Mouse (Mus musculus) testis, adult 2 months (tissue): Measurements from ENCODE around the gene H2-DMa. TPM values are rescaled to one million over a fixed set of nuclear protein-coding genes. Genes with fewer than 3 reads are reported as not detected.
"Not testable (repeated sequence)": the region's sequence is repeated elsewhere in the genome, so short reads cannot be mapped to it uniquely, and the experiment has no call there.

Experiments
- H3K27ac ChIP-seq: fragments of 200-500 bp; 2 replicates; pipeline ENCODE4 v1.5.1; 2012; ENCODE audit warnings: low read depth, low read length; ENCODE audit not compliant: control insufficient read depth, insufficient read depth
- H3K27me3 ChIP-seq: fragments of 200-500 bp; 2 replicates; pipeline ENCODE4 v1.6.1; 2012; ENCODE audit warnings: mild to moderate bottlenecking, low read length, moderate library complexity; ENCODE audit not compliant: control insufficient read depth, insufficient read depth
- H3K36me3 ChIP-seq: fragments of 200-500 bp; 2 replicates; pipeline ENCODE4 v1.6.1; 2012; ENCODE audit warnings: mild to moderate bottlenecking, low read length; ENCODE audit not compliant: control insufficient read depth, insufficient read depth
- H3K4me1 ChIP-seq: fragments of 200-500 bp; 2 replicates; pipeline ENCODE4 v1.6.1; 2012; ENCODE audit warnings: low read length; ENCODE audit not compliant: control insufficient read depth, insufficient read depth
- H3K4me3 ChIP-seq: fragments of 200-500 bp; 2 replicates; pipeline ENCODE4 v1.5.1; 2012; ENCODE audit warnings: low read depth, mild to moderate bottlenecking, low read length, moderate library complexity, mixed read lengths; ENCODE audit not compliant: control insufficient read depth
- CTCF ChIP-seq: fragments of 200-500 bp; IDR thresholded peaks from 2 replicates; pipeline ENCODE4 v1.5.1; 2012; ENCODE audit warnings: low read depth, mild to moderate bottlenecking, inconsistent platforms, low read length, moderate library complexity; ENCODE audit not compliant: control insufficient read depth, insufficient read depth, insufficient replicate concordance
- POLR2A ChIP-seq: fragments of 200-500 bp; IDR thresholded peaks from 2 replicates; pipeline ENCODE4 v1.6.1; 2012; ENCODE audit warnings: low read depth, mild to moderate bottlenecking, inconsistent platforms, low read length, moderate library complexity; ENCODE audit not compliant: control insufficient read depth
- polyA plus RNA-seq: library from polyadenylated mRNA; depleted of rRNA; stranded (reverse); fragments of >200 nt; gene quantifications from 2 replicates; pipeline ENCODE4 v1.2.3, GENCODE M21; 2012

The H2-DMa gene
- polyA plus RNA-seq, 1 experiment, result 33.8 TPM

DNA sequence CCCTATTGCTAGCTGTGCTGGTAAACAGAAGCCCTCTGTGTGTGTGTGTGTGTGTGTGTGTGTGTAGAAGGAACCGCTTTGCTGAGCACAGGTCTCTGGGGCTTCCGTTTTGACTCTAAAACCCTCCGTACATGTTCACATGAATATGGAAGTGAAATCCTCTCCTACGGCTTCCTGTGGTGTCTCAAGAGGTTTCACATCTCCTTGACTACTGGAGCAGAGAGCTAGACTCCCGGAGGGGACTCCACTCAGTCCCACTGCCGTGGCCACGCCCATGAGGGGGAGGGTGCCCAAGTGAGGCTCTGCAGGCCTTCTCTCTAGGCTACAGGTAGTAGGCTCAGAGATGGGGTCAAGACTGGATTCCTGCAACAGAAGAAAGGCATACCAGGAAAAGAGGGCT is 23.7 kb downstream of the H2-DMa start, which contains the start of gene H2-DMb2:
Gene H2-DMb2 (plus strand): TSS at position 275 of the 400 bp plus-strand sequence.
- H3K4me3 ChIP-seq, result no peak within 1 kb of the TSS
- H3K4me1 ChIP-seq, result peaks cover 7% of the 10 kb centered on the region
- TF ChIP-seq CTCF (no peak), POLR2A (no peak)
- H3K36me3 ChIP-seq, result no peaks in the 10 kb centered on the region
- H3K27me3 ChIP-seq, result no peaks in the 10 kb centered on the region
- H3K27ac ChIP-seq, result no peak within 1 kb of the TSS

DNA sequence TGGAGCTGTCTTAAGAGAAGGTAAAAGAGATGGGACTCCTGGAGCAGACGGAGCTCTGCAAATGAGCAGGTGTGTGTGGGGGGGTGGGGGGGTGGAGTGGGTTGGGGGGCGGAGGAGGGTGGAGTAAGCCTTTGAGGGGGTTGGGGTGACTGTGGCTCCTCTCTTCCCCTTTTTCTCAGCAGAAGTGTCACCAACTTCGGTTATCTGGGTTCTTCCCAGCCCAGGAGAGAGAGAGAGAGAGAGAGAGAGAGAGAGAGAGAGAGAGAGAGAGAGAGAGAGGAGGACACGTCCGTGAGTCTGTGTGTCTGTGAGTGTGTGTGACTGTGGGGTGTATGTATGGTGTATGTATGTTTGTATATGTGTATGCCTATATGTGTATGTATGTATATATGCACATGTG is 24.1 kb downstream of the H2-DMa start:
- no peaks in the 10 kb centered on the region for H3K36me3 ChIP-seq
- H3K4me3 ChIP-seq, result no peak overlapping the region
- peaks cover 7% of the 10 kb centered on the region for H3K4me1 ChIP-seq
- H3K27me3 ChIP-seq, result no peaks in the 10 kb centered on the region
- H3K27ac ChIP-seq, result no peak overlapping the region
- TF ChIP-seq POLR2A (no peak), CTCF (no peak)

DNA sequence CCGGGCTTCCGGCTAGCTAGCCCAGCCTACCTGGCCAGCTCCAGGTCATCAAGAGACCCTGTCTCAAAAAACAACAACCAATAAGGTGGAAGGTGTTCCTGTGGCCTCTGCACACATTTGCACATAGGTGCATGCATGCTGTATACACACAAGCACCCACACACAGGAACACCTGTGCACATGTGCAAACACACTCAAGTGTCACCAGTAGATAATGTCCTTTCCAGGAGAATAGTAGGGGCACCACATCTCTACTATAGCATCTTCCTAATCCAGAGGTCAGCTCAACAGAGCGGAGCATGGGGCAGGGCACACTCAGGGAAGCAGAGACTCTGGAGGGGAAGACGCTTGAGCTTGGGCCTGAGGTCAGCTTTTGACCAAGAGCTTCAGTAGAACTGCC is 24.9 kb downstream of the H2-DMa start:
- H3K27me3 ChIP-seq, H3K4me3 ChIP-seq, H3K27ac ChIP-seq, H3K4me1 ChIP-seq, H3K36me3 ChIP-seq: not testable (repeated sequence)

- H3K27me3 ChIP-seq, result no peaks in the 10 kb centered on the region
- H3K27ac ChIP-seq, result no peak overlapping the region
- TF ChIP-seq POLR2A (no peak), CTCF (no peak)
- H3K4me1 ChIP-seq, result peaks cover 3% of the 10 kb centered on the region
- H3K4me3 ChIP-seq, result no peak overlapping the region
- H3K36me3 ChIP-seq, result no peaks in the 10 kb centered on the region
These were observed 25.6 kb downstream of the H2-DMa start for GRCm38 (mm10) chr17:34144960-34145371.

GRCm38 (mm10) chr17:34152923-34153322 is 33.6 kb downstream of the H2-DMa start, which contains the start of gene H2-DMb1:
Gene H2-DMb1 (plus strand): TSS chr17:34153072.
- H3K27me3 ChIP-seq, result no peaks in the 10 kb centered on the region
- H3K4me1 ChIP-seq, result no peaks in the 10 kb centered on the region
- H3K4me3 ChIP-seq, result no peak within 1 kb of the TSS
- TF ChIP-seq CTCF (no peak), POLR2A (no peak)
- no peak within 1 kb of the TSS for H3K27ac ChIP-seq
- H3K36me3 ChIP-seq, result no peaks in the 10 kb centered on the region

DNA sequence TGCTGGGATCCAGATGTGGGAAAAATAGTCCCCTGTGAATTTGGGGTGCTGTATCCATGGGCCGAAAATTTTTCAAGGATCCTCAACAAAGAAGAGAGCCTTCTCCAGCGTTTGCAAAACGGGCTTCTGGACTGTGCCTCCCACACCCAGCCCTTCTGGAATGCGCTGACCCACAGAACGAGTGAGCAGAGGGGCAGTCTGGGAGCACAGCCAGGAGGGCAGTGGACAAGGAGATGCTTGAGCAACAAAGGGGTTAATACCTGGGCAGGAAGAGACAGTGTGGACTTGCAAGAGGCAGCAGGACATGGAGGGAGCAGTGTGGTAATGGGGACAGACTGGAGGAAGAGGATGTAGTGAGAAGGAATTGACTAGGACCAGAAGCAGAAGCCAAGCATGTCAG is 36.2 kb downstream of the H2-DMa start:
- no peaks in the 10 kb centered on the region for H3K36me3 ChIP-seq
- H3K27ac ChIP-seq, result no peak overlapping the region
- TF ChIP-seq CTCF (no peak), POLR2A (no peak)
- no peak overlapping the region for H3K4me3 ChIP-seq
- H3K4me1 ChIP-seq, result no peaks in the 10 kb centered on the region
- H3K27me3 ChIP-seq, result no peaks in the 10 kb centered on the region

- TF ChIP-seq CTCF, result no peak
- no peak for TF ChIP-seq POLR2A
- H3K4me1 ChIP-seq, result no peaks in the 10 kb centered on the region
- H3K27me3 ChIP-seq, result no peaks in the 10 kb centered on the region
- H3K27ac ChIP-seq, result no peak overlapping the region
- no peak overlapping the region for H3K4me3 ChIP-seq
- no peaks in the 10 kb centered on the region for H3K36me3 ChIP-seq
These were observed 45.0 kb downstream of the H2-DMa start for GRCm38 (mm10) chr17:34164202-34164895.
